Mouse (Mus musculus): ENCODE measurements around the gene Csnk1e.
A peak's percentile ranks its signal among the peaks of the same experiment; 100 is the strongest.

Gene Csnk1e

GRCm38 (mm10) chr15:79442961-79443518 is 12.3 kb downstream of the Csnk1e start:
- no peak for DNase-seq

GRCm38 (mm10) chr15:79442257-79442611 is 13.1 kb downstream of the Csnk1e start:
- no peak for DNase-seq

GRCm38 (mm10) chr15:79441331-79442256 is 13.8 kb downstream of the Csnk1e start:
- peak; percentile 64 for DNase-seq

- no peak for DNase-seq
These were observed 14.6 kb downstream of the Csnk1e start for GRCm38 (mm10) chr15:79440651-79441330.

GRCm38 (mm10) chr15:79440223-79440622 is 15.1 kb downstream of the Csnk1e start:
- DNase-seq, result peak; percentile 62

- no peak for DNase-seq
These were observed 16.0 kb downstream of the Csnk1e start for GRCm38 (mm10) chr15:79439386-79439785.

GRCm38 (mm10) chr15:79438816-79439215 is 16.6 kb downstream of the Csnk1e start:
- DNase-seq, result no peak

- no peak for DNase-seq
These were observed 17.1 kb downstream of the Csnk1e start for GRCm38 (mm10) chr15:79438209-79438810.

GRCm38 (mm10) chr15:79437541-79438208 is 17.7 kb downstream of the Csnk1e start:
- DNase-seq, result no peak

GRCm38 (mm10) chr15:79436481-79436921 is 18.9 kb downstream of the Csnk1e start:
- DNase-seq, result peak; percentile 48

GRCm38 (mm10) chr15:79435191-79435671 is 20.1 kb downstream of the Csnk1e start:
- peak; percentile 58 for DNase-seq

- DNase-seq, result no peak
These were observed 22.5 kb downstream of the Csnk1e start for GRCm38 (mm10) chr15:79432892-79433291.

GRCm38 (mm10) chr15:79432328-79432727 is 23.0 kb downstream of the Csnk1e start:
- DNase-seq, result no peak

- no peak for DNase-seq
These were observed 23.4 kb downstream of the Csnk1e start for GRCm38 (mm10) chr15:79431925-79432324.

GRCm38 (mm10) chr15:79430461-79431000 is 24.8 kb downstream of the Csnk1e start:
- DNase-seq, result no peak

- DNase-seq, result no peak
These were observed 25.4 kb downstream of the Csnk1e start for GRCm38 (mm10) chr15:79429994-79430393.

- DNase-seq, result no peak
These were observed 25.8 kb downstream of the Csnk1e start for GRCm38 (mm10) chr15:79429527-79429926.

GRCm38 (mm10) chr15:79428616-79429015 is 26.8 kb downstream of the Csnk1e start:
- DNase-seq, result no peak

- DNase-seq, result no peak
These were observed 27.9 kb downstream of the Csnk1e start for GRCm38 (mm10) chr15:79427516-79427915.

GRCm38 (mm10) chr15:79425516-79425915 is 29.9 kb downstream of the Csnk1e start:
- DNase-seq, result peak; percentile 83

GRCm38 (mm10) chr15:79424602-79425001 is 30.8 kb downstream of the Csnk1e start:
- no peak for DNase-seq

- no peak for DNase-seq
These were observed 32.6 kb downstream of the Csnk1e start for GRCm38 (mm10) chr15:79422715-79423243.

All from kidney, adult 11 months (tissue).